Comparison of ENCODE assay signal across 18 mouse cellular contexts in genomic region chr5:17328946-17329566, GRCm38 (mm10). TPM values are rescaled to one million over a fixed set of nuclear protein-coding genes. Genes with fewer than 3 reads are reported as not detected.
"Had no signal": no experiment of that assay in that cellular context is flagged by ENCODE, and none has a peak within 500 bp of the region (broad histone marks: within the 10 kb centered on the region; RNA-seq: fewer than 3 reads in every experiment).

No protein-coding gene starts in this region.

- DNase-seq: kidney, adult 9 months; liver; liver, embryonic 13.5 days; liver, postnatal 0 days; right cerebral cortex, postnatal 14 days; thymus, adult 2 months; thymus, postnatal 25 days had no signal

- H3K36me3 ChIP-seq: limb, embryonic 12.5 days; liver, embryonic 13.5 days; midbrain, embryonic 15.5 days; neural tube, embryonic 13.5 days; stomach, embryonic 15.5 days had no signal

- H3K27ac ChIP-seq: limb, embryonic 12.5 days; liver, embryonic 13.5 days; macrophage; midbrain, embryonic 15.5 days; neural tube, embryonic 13.5 days; stomach, embryonic 15.5 days had no signal

- H3K4me2 ChIP-seq: limb, embryonic 12.5 days; liver, embryonic 13.5 days; midbrain, embryonic 11.5 days; midbrain, embryonic 15.5 days; neural tube, embryonic 13.5 days; stomach, embryonic 15.5 days had no signal

- H3K27me3 ChIP-seq: limb, embryonic 12.5 days; liver, embryonic 13.5 days; megakaryocyte, embryonic 14.5 days; midbrain, embryonic 15.5 days; neural tube, embryonic 13.5 days; stomach, embryonic 15.5 days had no signal

- ATAC-seq: intestine, embryonic 16.5 days; liver, postnatal 0 days; lung, postnatal 0 days; midbrain, embryonic 15.5 days had no signal

- H3K9ac ChIP-seq: limb, embryonic 12.5 days; liver, embryonic 13.5 days; liver, postnatal 0 days; midbrain, embryonic 15.5 days; neural tube, embryonic 13.5 days; stomach, embryonic 15.5 days had no signal

- H3K4me3 ChIP-seq: limb, embryonic 12.5 days; liver, embryonic 13.5 days; megakaryocyte, embryonic 14.5 days; midbrain, embryonic 15.5 days; neural tube, embryonic 13.5 days; stomach, embryonic 15.5 days had no signal

- H3K4me1 ChIP-seq: limb, embryonic 12.5 days; liver, embryonic 13.5 days; megakaryocyte, embryonic 14.5 days; midbrain, embryonic 15.5 days; neural tube, embryonic 13.5 days; stomach, embryonic 15.5 days had no signal

- H3K9me3 ChIP-seq: limb, embryonic 12.5 days; liver, embryonic 13.5 days; megakaryocyte, embryonic 14.5 days; midbrain, embryonic 15.5 days; neural tube, embryonic 13.5 days; stomach, embryonic 15.5 days had no signal

RNA-seq across cellular contexts. Expression of gene Speer4f2, which starts 43.9 kb away (rescaled TPM):
- polyA plus RNA-seq: intestine, embryonic 16.5 days; limb, embryonic 12.5 days; liver, embryonic 13.5 days; liver, postnatal 0 days; lung, postnatal 0 days; macrophage; midbrain, embryonic 11.5 days; midbrain, embryonic 15.5 days; neural tube, embryonic 13.5 days; spleen, adult 2 months; stomach, embryonic 15.5 days; thymus, adult 2 months; urinary bladder, adult 2 months had no signal
